Mouse (Mus musculus): ENCODE data around the gene Ltb4r1. TPM values are rescaled to one million over a fixed set of nuclear protein-coding genes. Genes with fewer than 3 reads are reported as not detected.

The Ltb4r1 gene
- polyA plus RNA-seq (2017; shearing (Covaris generic)), result 2.1 TPM

DNA sequence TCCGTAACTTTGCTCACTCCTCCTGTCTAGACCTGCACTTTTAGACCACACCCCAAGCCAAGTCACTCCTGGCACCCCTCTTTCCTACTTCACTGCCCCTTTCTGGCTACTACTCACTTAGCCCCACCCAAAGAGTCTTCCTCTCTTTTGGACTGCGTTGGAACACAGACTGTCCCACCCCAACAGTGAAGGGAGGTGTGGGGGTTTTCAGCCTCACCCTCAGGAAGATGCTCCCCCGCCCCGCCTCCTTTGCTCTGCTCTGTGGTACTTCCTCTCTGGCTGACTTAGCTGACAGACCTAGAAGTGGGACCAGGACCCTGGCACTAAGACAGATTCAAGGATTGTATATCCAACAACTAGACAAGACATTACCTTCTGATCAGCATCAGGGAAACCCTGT is at the start of gene Ltb4r1:
Gene Ltb4r1, plus strand, starts transcription at position 267 of the 400 bp plus-strand sequence.

DNA sequence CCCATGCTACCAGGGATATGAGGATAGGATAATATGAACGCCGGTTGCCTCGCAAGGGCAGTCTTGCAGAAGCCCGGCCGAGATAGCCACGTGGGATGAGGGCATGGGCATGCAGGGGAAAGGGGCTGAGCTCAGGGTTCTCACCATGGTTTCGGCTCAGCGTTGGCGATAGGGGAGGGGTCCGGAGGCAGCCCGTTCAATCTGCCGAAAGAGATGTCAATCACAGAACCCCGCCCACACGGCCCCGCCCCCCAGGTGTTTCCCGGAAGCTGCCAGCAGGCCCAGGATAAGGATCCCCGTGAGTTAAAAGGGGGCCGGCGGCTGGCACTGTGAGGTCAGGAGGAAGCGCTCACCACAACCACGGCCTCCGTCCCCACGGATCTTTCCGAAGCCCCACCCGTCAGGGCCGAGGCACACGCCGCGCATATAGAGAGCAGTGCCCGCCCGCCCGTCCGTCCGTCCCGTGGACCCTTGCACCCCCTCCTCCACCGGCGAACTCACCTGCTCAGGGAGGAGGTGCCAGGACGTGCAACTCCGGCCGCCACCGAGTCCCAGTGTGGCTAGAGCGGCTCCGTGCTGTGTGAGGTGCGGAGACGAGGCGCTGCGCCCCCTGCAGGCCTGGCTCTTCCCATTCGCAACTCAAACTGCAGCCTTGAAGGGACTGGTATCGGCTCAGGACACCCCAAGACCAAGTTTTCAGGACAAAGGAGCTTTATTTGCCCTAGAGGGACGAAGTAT is 43.9 kb upstream of the Ltb4r1 start, which contains the start of gene Rabggta:
Gene Rabggta, minus strand, starts transcription at position 564 of the 738 bp plus-strand sequence.

DNA sequence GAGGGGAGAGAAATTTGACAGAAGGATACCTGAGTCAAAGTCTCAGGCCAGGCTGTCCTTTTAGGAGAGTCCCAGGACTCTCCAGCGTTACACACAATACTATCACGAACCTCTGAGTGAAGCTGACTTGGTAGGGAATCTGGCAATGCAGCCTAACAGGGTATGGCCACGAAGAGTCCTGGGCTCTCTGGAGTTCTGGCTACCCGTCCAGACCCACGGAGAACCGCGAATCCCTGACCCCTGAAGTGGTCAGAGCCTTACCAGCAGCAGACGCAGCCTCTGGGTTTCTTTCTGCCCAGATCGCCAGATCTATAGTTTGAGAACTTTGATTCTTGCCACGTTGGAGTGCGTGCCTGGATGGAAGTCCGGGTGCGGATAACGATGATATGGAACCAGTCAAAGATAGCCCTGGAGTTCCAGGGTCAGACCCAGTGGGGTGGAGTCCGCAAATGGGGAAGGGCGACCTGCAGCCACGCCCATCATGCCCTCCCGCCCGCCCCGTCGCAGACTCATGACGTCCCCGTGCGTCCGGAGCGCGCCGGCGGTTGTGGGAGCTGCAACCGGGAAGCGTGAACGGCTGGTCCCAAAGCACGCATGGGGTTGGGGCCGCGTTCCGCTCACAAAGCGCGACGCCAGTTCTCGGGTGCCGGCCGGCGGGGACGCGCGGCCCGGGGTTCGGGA is 20.4 kb upstream of the Ltb4r1 start, which contains the start of the genes Dhrs1 and Nop9:
Gene Dhrs1, minus strand, starts transcription at position 511 of the 681 bp plus-strand sequence.
Gene Nop9, plus strand, starts transcription at position 514 of the 681 bp plus-strand sequence.

DNA sequence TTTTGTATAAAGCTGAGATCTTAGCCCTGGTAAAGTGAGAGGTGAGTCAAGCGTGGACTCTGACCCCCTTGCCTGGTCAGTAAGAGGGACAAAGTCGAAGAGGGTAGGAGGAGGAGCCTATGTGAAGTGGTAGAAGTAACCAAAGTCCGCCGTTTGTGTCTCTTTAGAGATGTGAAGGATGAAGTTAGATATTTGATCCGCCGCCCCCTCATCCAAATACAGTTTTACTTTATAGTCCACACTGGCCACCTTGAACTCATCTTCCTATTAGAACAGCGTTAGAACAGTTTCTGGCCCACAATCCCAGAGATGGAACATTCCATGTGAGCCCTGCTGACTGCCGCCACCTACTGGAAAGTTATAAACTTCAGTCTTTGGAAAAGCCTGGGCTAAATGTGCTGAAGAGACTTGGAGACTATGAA is 7.4 kb upstream of the Ltb4r1 start, which contains the start of gene Cideb:
Gene Cideb, minus strand, starts transcription at position 96 of the 422 bp plus-strand sequence.

DNA sequence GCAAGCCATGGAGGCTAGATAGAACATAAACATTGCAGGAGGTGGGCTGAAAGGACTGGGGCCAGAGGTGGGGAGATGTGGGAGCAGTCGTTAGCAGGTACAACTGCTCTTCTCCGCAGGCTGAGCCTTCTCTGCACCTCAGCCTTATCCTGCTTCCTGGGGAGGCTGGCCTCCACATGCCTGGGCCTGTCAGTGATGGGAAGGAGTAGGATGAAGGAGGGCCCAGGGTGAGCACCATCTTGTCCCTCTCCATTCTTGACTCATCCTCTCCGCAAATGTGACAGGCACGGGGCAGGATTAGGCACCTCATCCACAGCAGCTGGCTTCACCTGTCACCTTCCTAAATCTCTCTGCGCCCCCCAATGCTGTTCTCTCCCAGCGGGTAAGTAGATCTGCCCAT is 4.6 kb upstream of the Ltb4r1 start, which contains the start of gene Ltb4r2:
Gene Ltb4r2, plus strand, starts transcription at position 266 of the 400 bp plus-strand sequence.

DNA sequence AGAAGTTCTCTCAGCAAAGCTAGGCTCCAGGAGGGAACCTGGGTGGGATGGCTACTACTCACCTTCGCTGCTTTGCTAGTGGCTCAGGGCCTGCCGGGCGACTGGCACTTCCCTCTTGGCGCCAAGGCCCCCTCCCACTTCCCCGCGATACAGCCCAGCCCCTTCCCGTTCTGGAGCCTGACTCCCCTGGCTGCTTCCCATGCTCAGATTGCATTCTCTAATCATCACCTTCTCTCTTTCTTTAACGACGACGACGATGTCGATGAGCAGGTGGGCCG is 18.1 kb downstream of the Ltb4r1 start, which contains the start of gene Adcy4:
Gene Adcy4, minus strand, starts transcription at position 138 of the 278 bp plus-strand sequence.

DNA sequence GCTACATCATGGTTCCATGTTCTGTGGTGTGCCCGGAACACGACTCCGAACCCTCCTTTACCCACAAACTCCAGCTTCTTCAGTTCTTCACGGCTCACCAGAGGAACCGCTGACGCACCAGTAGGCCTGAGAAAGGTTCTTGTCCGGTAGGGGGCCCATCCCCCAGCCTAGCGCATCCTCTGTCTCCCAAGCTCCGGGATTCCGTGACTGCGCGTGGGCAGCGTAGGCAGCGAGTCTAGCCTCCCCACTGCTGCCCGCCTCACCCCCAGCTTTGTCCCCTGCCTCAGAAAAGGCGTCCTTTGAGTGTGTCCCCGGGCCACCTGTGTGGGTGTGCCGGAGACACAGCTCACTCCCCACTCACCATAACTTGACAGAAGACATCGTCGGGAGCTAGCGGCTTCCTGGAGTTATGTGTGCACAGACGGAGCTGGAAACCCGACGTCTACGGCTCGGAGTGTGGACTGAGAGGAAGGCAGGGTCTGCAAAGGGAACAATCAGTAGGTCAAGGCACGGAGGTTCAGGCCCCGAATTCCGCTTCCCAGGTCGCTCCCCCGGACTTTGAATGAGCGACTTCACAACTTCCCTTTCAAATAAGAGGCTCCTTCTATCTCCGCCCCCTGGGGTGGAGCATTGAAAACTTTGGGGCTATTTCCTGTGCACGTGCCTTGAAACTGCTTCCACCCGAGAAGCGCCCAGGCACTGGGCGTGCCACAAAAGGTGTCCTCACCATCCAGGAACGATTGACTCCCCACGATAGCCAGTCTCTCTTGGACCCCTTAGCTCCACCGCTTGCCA is 22.7 kb downstream of the Ltb4r1 start, which contains the start of gene Ripk3:
Gene Ripk3, minus strand, starts transcription at position 610 of the 795 bp plus-strand sequence.

Other genes with a start within 250 kb of the Ltb4r1 start
- gene Nrl, start 241.0 kb upstream of the Ltb4r1 start, polyA plus RNA-seq (2017; shearing (Covaris generic)), result 0.07 TPM
- gene Pck2, start 225.7 kb upstream of the Ltb4r1 start, polyA plus RNA-seq (2017; shearing (Covaris generic)), result 63.7 TPM
- 170 TPM for gene Dcaf11, start 206.0 kb upstream of the Ltb4r1 start, polyA plus RNA-seq (2017; shearing (Covaris generic))
- gene A730061H03Rik, start 205.6 kb upstream of the Ltb4r1 start, polyA plus RNA-seq (2017; shearing (Covaris generic)), result 4.4 TPM
- not detected for gene Fitm1, start 190.3 kb upstream of the Ltb4r1 start, polyA plus RNA-seq (2017; shearing (Covaris generic))
- 1,083 TPM for gene Psme1, start 187.8 kb upstream of the Ltb4r1 start, polyA plus RNA-seq (2017; shearing (Covaris generic))
- gene Emc9, start 180.7 kb upstream of the Ltb4r1 start, polyA plus RNA-seq (2017; shearing (Covaris generic)), result 38.3 TPM
- 924 TPM for gene Psme2, start 174.8 kb upstream of the Ltb4r1 start, polyA plus RNA-seq (2017; shearing (Covaris generic))
- gene Rnf31, start 174.3 kb upstream of the Ltb4r1 start, polyA plus RNA-seq (2017; shearing (Covaris generic)), result 82.6 TPM
- gene Irf9, start 162.4 kb upstream of the Ltb4r1 start, polyA plus RNA-seq (2017; shearing (Covaris generic)), result 199 TPM
- 10.8 TPM for gene Rec8, start 147.9 kb upstream of the Ltb4r1 start, polyA plus RNA-seq (2017; shearing (Covaris generic))
- 69.0 TPM for gene Ipo4, start 130.0 kb upstream of the Ltb4r1 start, polyA plus RNA-seq (2017; shearing (Covaris generic))
- 0.34 TPM for gene Gm49378, start 128.1 kb upstream of the Ltb4r1 start, polyA plus RNA-seq (2017; shearing (Covaris generic))
- gene Tm9sf1, start 122.2 kb upstream of the Ltb4r1 start, polyA plus RNA-seq (2017; shearing (Covaris generic)), result 110 TPM
- gene Tssk4, start 115.8 kb upstream of the Ltb4r1 start, polyA plus RNA-seq (2017; shearing (Covaris generic)), result 2.0 TPM
- 117 TPM for gene Mdp1, start 105.5 kb upstream of the Ltb4r1 start, polyA plus RNA-seq (2017; shearing (Covaris generic))
- 60.7 TPM for gene Gmpr2, start 94.0 kb upstream of the Ltb4r1 start, polyA plus RNA-seq (2017; shearing (Covaris generic))
- gene Nedd8, start 93.8 kb upstream of the Ltb4r1 start, polyA plus RNA-seq (2017; shearing (Covaris generic)), result 431 TPM
- 67.8 TPM for gene Tinf2, start 84.1 kb upstream of the Ltb4r1 start, polyA plus RNA-seq (2017; shearing (Covaris generic))
- 0.48 TPM for gene Tgm1, start 52.0 kb upstream of the Ltb4r1 start, polyA plus RNA-seq (2017; shearing (Covaris generic))
- 76.4 TPM for gene Rabggta, start 43.7 kb upstream of the Ltb4r1 start, polyA plus RNA-seq (2017; shearing (Covaris generic))
- gene Dhrs1, start 20.3 kb upstream of the Ltb4r1 start, polyA plus RNA-seq (2017; shearing (Covaris generic)), result 55.5 TPM
- gene Nop9, start 20.3 kb upstream of the Ltb4r1 start, polyA plus RNA-seq (2017; shearing (Covaris generic)), result 18.5 TPM
- not detected for gene Cideb, start 7.5 kb upstream of the Ltb4r1 start, polyA plus RNA-seq (2017; shearing (Covaris generic))
- not detected for gene Ltb4r2, start 4.5 kb upstream of the Ltb4r1 start, polyA plus RNA-seq (2017; shearing (Covaris generic))
- 0.56 TPM for gene Adcy4, start 18.1 kb downstream of the Ltb4r1 start, polyA plus RNA-seq (2017; shearing (Covaris generic))
- gene Ripk3, start 22.9 kb downstream of the Ltb4r1 start, polyA plus RNA-seq (2017; shearing (Covaris generic)), result 85.5 TPM
- not detected for gene Nfatc4, start 57.2 kb downstream of the Ltb4r1 start, polyA plus RNA-seq (2017; shearing (Covaris generic))
- gene Nynrin, start 88.0 kb downstream of the Ltb4r1 start, polyA plus RNA-seq (2017; shearing (Covaris generic)), result 1.4 TPM
- 0.13 TPM for gene Cbln3, start 118.4 kb downstream of the Ltb4r1 start, polyA plus RNA-seq (2017; shearing (Covaris generic))
- gene Khnyn, start 119.0 kb downstream of the Ltb4r1 start, polyA plus RNA-seq (2017; shearing (Covaris generic)), result 131 TPM
- 79.0 TPM for gene Sdr39u1, start 134.3 kb downstream of the Ltb4r1 start, polyA plus RNA-seq (2017; shearing (Covaris generic))
- not detected for gene Cma1, start 178.7 kb downstream of the Ltb4r1 start, polyA plus RNA-seq (2017; shearing (Covaris generic))
- not detected for gene Cma2, start 185.0 kb downstream of the Ltb4r1 start, polyA plus RNA-seq (2017; shearing (Covaris generic))

Data from inflammation-experienced regulatory T-cells, adult 16 weeks (primary cell).